Mouse (Mus musculus): ENCODE data around the gene Asb11.

Gene Asb11

DNA sequence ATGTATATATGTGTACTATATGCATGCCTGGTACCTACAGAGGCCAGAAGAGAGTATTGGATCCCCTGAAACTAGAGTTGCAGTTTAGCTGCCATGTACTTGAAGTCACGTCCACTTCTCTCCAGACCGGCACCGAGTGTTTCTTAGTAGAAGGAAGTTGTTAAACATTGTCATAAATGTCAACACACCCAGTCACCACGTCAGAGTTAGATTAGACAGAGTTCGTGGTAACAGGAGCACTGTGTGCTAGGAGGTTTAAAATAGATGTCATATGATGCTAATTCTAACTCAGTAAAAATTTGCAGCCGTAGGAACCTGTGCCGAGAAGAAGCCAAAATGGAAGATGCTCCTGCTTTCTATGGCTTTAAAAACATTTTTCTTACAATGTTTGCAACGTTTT, at the start of gene Asb11:
Asb11 (plus strand) TSS at position 286 of the 400 bp plus-strand sequence.
- DNase-seq, result no peak

- no peak for DNase-seq
Measured at GRCm38 (mm10) chrX:164394091-164394490, 42.7 kb upstream of the Asb11 start.

DNA sequence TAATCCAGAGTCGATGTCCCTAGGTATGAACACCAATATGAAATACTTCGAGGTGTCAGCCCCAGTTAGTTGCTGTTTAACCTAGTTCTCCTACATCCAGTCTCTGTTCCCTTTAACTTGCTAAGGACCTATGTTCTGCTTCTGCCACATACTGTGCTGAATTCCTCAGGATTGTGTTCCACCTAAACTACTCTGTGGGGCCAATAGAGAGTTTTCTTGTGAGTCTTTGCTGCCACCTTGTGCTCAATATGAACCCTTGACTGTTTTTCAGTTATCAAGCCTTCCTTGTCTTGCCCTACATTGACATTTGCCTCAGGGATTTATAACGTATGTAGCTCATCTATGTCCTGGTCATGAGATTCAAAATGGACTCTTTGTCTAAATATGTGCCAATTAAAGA, 38.3 kb upstream of the Asb11 start:
- DNase-seq, result no peak

DNA sequence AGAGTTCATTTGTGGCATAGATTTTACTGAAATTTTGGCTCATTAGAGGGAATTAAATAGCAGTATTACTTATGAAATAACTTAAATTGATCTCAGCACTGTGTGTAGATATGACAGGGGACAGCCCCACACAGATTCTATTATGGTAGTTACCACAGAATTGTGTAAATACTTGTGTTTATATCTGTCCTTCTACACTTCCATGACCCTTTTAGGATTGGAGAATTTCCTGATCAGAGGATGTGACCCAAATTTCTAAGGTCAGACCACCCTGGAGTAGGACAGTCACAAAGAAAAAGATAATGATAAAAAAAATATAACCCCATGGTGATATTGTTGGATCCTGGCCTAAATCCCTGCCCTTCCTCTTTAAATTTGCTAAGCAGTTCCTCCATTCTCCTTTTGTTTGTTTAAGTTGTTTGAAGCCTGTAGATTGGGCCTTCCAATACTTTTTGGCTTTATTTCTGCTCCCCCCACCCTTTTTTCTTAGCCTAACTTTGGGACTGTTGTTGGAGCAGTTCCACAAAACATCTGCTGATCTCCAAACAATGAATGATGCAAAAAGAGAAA, 31.6 kb upstream of the Asb11 start:
- DNase-seq, result no peak

DNA sequence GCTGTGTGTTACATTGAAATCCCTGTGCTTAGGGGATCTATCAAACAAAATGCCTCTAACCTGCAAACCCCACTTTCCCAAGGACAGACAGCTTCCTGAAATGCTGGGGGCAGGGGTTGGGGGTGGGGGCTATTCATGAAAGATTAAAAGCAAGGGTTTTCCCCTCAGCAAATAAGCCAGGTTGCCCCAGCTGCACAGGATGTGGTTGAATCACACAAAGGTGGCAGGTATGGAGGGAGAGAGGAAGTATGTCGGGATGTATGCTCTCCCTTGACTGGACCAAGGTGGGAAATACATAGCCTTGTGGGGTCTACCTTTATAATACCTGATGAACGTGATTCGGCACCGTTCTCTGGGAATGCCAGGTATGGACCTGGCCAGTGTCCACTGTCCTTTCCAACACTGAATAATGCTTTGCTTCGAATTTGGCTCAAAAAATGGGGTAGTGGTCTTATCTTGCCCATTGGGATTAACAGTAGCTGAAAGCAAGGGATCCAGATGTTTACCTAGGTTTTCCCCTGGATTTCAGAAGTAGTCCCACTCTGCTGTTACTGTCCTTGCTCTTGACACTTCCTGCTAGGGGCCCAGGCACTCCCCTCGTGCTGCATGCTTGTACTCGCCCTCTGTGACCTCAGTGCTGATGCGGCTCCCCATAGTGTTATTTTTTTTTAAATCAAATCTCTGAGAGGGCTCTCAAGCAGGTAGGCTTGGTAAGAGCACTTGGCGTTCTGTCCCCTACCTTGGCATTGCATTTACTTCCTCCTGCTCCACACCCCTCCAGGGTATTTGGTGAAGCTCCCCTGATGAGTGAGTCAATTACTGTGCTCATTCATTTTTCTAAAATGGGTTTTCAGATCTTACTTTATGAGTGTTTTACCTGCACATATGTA, 30.4 kb upstream of the Asb11 start:
- DNase-seq, result peak; percentile 13 to 16

DNA sequence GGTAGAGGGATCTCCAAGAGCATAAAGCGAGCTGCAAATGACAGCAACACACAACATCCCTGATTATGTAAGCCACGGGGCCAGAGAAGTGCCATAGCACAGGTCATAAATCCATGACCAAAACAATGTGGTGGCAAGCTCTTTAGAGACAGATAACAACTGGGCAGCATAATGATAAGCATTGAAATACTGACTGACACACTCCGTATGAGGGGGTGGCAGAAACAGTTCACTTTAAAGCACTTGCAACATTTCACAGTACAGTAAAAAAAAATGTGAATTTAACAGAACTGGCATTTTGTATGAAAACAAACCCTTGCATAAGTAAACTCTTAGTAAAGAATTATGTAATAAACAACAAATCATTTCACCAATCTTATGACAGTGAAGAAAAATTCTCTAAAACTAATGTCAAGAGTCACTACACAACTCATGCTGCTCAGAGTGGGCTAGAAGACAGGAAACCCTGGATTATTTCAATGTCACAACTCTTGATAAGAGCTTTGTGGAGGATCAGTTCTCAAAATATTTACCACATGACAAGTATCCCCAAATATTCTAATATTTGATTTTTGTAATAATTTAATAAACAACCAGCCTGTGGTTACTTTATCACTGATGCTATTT, 28.4 kb upstream of the Asb11 start:
- DNase-seq, result no peak

DNA sequence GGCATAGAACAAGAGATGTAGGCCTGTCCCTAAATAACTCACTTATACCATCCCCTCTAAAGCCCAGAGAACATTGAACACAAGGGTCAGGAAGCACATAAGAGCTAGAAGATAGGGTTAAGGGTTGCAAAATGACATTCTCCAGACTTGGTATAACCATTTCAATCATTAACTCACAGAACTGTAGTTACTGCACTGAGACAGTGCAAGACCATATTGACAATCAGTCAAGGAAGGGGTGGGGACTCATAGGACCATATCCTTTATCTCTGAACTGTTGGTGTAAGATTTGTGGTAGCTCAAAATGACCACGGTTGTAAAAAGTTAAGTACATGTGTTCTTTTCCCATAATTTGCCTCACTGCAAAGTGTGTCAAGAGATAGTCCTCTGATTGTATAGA, 26.2 kb upstream of the Asb11 start:
- no peak for DNase-seq

DNA sequence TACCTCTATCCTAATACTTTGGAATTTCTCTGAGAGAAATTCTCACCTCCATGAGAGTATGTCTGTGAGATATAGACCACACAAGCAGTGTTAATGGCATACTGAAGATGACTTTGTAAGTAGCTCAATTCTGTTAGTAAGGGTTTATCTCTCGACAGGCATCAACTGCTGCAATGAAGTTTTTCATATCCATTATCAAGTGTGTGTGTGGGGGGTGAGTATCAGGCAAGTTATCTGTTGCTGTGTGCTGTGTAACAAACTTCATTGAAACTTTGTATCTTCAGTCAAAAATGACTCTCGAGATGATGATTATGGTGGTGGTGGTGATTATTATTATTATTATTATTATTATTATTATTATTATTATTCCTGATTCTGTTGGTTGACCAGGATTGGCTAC, 20.0 kb upstream of the Asb11 start:
- no peak for DNase-seq

- DNase-seq, result no peak
Measured at GRCm38 (mm10) chrX:164418008-164418407, 18.8 kb upstream of the Asb11 start.

DNA sequence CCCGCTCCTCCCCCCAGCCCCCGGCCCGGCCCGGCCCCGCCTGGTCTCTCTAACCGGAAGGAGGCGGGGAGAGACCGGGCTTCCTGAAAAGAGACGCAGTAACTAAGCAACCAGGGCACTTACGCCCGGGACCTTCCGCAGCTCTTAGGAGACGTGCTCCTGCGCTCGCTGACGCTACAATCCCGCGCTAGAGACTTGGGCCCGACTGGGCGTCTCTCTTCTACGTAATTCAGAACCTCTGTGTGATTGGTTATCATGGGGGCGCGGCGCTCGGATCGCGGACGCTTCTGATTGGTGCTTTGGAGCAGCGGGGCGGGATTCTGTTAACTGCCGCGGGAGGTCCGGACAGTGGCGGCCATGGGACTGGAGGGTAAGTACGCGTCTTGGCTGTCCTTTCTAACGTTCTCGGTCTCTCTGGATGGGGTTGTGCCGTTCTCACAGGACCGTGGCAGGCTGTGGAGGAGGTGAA, 17.3 kb upstream of the Asb11 start, which contains the start of gene Piga:
Piga (plus strand) TSS at position 317 of the 469 bp plus-strand sequence.
- DNase-seq, result peak; percentile 86 to 91

- DNase-seq, result no peak
Measured at GRCm38 (mm10) chrX:164419955-164420354, 16.8 kb upstream of the Asb11 start.

DNA sequence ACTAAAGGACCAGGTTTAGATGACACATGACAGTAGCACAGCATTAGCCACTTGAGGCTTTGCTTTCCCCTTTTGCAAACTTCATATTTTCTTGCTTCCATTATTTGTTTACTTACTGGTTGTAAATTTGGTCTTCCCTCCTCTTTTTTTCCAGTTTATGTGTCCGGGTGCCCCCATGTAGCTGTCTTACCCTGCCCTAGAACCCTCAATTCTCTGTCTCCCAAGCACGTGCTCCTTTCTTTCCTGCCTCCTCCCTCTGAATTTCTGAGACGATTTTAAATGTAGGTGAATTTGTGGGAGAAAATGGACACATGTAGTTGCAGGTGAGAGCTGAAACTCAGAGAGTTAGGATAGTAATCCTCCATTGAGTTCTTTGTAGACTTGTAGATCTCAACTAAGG, 16.3 kb upstream of the Asb11 start:
- DNase-seq, result no peak

DNA sequence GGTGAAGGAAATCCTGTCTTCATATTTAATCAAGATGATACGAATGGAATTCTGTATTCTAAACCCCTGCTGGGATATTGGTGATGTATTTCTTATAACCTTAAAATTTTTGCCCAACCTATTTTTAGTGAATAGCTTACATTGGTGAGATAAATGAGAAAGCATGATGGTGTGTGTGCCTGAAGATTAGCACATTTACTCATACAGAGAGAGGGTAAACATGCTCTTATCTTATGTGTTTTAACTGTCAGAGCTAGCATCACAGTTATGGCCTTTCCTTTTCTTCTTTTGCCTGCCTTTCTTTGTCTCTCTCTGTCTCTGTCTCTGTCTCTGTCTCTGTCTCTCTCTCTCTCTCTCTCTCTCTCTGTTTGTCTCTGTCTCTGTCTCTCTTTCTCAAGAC, 12.0 kb upstream of the Asb11 start:
- no peak for DNase-seq

GRCm38 (mm10) chrX:164427295-164427694, 9.5 kb upstream of the Asb11 start:
- DNase-seq, result no peak

DNA sequence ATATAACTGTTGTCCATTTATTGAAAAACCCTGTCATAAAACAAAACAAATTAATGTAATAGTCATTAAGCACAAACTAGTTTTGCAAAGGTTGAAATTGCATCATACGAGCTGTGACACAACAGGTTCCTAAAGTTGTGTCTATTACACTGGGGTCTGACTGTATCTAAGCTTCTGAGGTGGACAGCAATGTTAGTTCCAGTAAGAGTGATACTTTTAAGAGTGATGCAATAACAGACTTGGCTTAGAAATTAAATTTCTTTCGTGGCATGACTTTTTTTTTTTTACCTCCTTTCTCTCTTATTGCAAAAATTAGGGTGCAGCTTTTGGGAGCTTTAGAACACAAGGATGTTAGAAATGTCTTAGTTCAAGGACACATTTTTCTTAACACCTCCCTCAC, 8.6 kb upstream of the Asb11 start:
- DNase-seq, result no peak

DNA sequence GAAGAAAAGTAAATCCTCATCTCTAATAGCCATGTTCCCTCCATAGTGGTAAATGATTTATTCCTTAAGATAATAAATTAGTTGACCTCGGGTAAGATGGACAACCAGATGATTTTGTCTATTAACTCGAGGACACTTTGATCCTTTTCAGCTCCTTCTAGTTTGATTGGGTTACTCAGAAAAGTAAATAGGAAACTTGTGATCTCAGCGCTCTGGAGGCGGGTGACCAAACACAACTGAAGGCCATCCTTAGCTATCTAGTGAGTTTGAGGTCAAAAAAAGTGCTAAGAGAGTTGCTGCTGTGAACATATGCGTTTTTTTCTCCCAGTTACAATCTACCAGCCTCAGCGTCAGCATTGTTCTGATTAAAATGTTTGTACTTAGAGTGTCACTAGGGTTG, 6.2 kb upstream of the Asb11 start:
- no peak for DNase-seq

DNA sequence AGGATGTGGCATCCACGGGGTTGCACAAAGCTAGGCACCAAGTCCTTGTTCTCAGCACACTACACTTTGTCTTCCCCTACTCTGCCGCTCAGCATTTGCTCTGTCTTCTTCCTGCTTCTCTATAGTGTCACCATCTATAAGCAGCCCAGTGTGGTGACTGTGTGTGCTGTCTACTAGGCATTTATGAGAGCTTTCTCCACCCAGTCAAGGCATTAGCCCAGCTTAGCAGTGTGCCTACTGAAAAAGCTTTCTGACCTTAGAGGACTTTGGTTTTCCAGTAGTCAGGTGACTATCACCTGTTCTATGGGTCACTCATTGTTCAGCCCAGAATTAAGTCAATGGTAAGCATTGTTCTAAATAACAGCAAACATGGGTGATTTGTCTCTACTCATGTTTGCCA, 5.7 kb upstream of the Asb11 start:
- no peak for DNase-seq

DNA sequence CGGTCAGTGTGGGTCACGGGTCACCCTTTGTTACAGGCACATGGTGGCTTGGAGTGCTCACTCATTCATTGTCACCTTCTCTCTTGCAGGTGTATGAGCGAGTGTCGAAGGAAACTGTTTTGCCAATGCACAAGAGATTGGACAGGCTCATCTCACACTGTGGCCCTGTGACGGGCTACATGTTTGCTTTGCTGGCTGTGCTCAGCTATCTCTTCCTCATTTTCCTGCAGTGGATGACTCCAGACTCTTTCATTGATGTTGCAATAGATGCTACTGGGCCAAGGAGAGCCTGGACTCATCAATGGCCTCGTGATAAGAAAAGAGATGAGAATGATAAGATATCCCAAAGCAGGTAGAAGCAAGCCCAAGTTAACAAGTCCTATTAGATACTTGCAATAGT, 5.3 kb upstream of the Asb11 start:
- DNase-seq, result no peak

- DNase-seq, result no peak
Measured at GRCm38 (mm10) chrX:164432682-164433081, 4.1 kb upstream of the Asb11 start.

DNA sequence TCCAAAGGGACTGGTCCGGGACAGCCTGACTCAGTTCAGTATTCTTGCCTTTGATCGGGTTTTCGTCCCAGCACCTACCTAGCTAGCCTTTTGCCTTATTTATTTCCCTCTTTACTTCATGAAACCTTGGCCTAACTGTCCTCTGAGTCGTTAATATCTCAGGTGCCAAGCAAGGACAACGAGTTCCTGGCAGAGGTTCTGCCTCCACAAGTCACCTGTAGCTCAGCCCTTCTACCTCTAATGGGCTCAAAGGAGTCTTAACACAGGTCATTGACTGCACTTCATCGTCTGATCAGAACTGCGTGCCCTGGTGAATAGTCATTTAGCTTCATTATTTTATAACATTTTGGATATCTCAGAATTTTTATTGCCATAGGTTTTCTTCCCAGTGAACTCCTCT, 2.7 kb downstream of the Asb11 start:
- DNase-seq, result no peak

DNA sequence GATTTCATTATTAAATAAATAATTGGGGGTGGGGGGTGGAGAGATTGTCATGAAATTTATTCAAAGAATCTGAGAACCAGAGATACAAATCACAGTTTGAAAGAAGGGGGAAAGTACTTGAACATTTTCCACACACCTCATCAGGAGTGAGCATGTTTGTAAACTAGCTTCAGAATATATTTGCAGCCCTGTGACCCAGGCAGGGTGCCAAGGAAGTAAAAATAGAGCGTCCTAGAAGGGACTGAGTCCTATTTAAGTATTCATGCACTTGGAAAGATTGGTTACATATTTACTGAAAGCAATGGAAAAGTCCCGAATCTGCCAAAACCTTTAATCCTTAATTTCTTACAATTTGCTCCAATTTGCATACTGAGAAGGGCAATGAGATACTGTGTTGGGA, 3.3 kb downstream of the Asb11 start:
- no peak for DNase-seq

GRCm38 (mm10) chrX:164440703-164441102, 3.9 kb downstream of the Asb11 start:
- no peak for DNase-seq

DNA sequence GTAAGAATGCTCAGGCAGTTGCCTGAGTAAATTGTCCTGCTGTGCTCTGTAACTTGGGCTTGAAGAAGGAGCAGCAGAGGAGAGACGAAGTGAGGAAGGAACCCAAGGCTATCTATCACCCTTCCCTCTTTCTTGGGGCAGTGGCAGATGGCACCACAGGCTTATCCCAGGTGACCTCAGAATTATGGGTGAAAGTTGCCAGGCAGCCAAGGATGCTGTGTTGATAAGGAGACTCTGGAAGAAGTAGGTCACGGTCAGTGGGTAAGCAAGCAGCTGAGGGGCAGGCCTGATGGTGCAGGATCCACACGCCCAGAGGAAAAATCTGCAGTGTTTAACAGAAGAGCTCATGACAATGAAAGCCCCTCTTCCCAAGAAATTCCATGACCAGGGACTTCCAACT, 4.5 kb downstream of the Asb11 start:
- DNase-seq, result no peak

GRCm38 (mm10) chrX:164445601-164446000, 8.8 kb downstream of the Asb11 start:
- DNase-seq, result no peak

All from thymus, adult 18-20 months (tissue).